Mouse (Mus musculus): Measurements from ENCODE around the gene Zfp536. TPM values are rescaled to one million over a fixed set of nuclear protein-coding genes. Genes with fewer than 3 reads are reported as not detected.

Zfp536 gene
- polyA plus RNA-seq, 1 experiment: not detected

- Histone ChIP-seq H3K79me2 (ENCODE audit: control insufficient read depth, insufficient read depth) (no peaks in the 10 kb centered on the region), H3K27me3 (ENCODE audit: control insufficient read depth, insufficient read depth, insufficient read length) (no peaks in the 10 kb centered on the region), H3K36me3 (ENCODE audit: control insufficient read depth, insufficient read depth) (no peaks in the 10 kb centered on the region), H3K79me3 (ENCODE audit: low read depth) (no peaks in the 10 kb centered on the region), H3K4me3 (ENCODE audit: insufficient read depth, poor library complexity, severe bottlenecking) (no peak overlapping the region), H3ac (ENCODE audit: control insufficient read depth, insufficient read length, low read depth) (no peak overlapping the region)
- TF ChIP-seq CEBPB (IDR thresholded peaks at IDR 0.05; ENCODE audit: low read depth) (no peak), MYOD1 (IDR thresholded peaks at IDR 0.05; ENCODE audit: control insufficient read depth, insufficient read length, low read depth) (no peak), MAX (IDR thresholded peaks at IDR 0.05) (no peak), USF1 (IDR thresholded peaks at IDR 0.05; ENCODE audit: low read depth) (no peak), FOSL1 (IDR thresholded peaks at IDR 0.05; ENCODE audit: insufficient read depth, low read length, poor library complexity, severe bottlenecking) (no peak), CTCF (IDR thresholded peaks at IDR 0.05; ENCODE audit: control insufficient read depth, insufficient read depth, insufficient read length) (no peak), MYOG (IDR thresholded peaks at IDR 0.05; ENCODE audit: control insufficient read depth, extremely low read depth, insufficient read length) (no peak)
These were observed 88.2 kb downstream of the Zfp536 start for GRCm38 (mm10) chr7:37685247-37685646.

DNA sequence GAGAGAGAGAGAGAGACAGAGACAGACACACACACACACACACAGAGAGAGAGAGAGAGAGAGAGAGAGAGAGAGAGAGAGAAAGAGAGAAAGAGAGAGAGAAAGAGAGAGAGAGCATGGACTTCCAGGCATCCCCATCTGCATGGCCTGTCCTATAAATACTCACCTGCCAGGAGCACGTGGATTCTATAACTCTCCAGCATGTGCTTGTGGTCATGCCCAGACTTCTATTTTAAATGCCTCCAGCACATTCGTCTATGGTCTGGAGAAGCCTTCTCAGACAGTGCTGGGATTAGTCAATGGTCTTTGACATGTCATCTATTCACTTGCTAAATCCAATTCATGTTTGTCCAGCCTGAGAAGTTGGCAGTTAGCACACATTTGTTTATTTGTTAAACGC, 92.1 kb downstream of the Zfp536 start:
- Histone ChIP-seq H3ac (ENCODE audit: control insufficient read depth, insufficient read length, low read depth) (no peak overlapping the region), H3K27me3 (ENCODE audit: control insufficient read depth, insufficient read depth, insufficient read length) (no peaks in the 10 kb centered on the region), H3K79me2 (ENCODE audit: control insufficient read depth, insufficient read depth) (no peaks in the 10 kb centered on the region), H3K36me3 (ENCODE audit: control insufficient read depth, insufficient read depth) (no peaks in the 10 kb centered on the region), H3K4me3 (ENCODE audit: insufficient read depth, poor library complexity, severe bottlenecking) (no peak overlapping the region), H3K79me3 (ENCODE audit: low read depth) (no peaks in the 10 kb centered on the region)
- TF ChIP-seq USF1 (IDR thresholded peaks at IDR 0.05; ENCODE audit: low read depth) (no peak), MAX (IDR thresholded peaks at IDR 0.05) (no peak), FOSL1 (IDR thresholded peaks at IDR 0.05; ENCODE audit: insufficient read depth, low read length, poor library complexity, severe bottlenecking) (no peak), MYOG (IDR thresholded peaks at IDR 0.05; ENCODE audit: control insufficient read depth, extremely low read depth, insufficient read length) (no peak), CTCF (IDR thresholded peaks at IDR 0.05; ENCODE audit: control insufficient read depth, insufficient read depth, insufficient read length) (no peak), MYOD1 (IDR thresholded peaks at IDR 0.05; ENCODE audit: control insufficient read depth, insufficient read length, low read depth) (no peak), CEBPB (IDR thresholded peaks at IDR 0.05; ENCODE audit: low read depth) (no peak)

DNA sequence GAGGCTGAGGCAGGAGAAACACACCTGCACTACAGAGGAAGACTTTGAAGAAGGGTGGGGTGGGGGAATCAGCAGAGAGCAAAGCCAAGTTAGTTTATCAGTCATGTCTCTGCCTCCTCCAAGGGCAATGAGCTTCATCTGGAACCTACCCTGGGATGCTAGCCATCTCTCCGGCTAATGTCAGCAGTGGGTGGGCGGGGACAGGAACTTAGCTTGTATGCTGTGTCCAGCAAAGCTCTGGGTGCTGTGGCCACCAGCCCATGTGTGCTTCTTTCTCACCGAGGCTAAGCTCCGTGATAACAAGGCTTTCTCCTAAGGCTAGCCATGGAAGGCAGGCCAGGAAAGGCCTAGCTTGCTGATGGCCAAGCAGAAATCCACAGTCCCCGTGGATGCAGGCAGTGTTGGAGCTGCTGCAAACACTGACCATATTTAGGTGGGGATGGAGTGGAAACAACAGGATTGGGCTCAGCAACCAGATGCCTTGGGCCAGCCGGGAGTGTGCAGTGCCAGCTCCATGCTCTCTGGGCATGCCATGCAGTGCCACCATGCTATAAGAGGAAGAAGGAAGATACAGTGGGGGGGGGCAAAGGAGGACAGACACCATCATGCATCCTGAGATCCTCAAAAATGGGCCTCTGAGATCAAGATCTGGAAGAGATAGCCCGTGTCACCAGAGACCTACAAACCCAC, 109.6 kb downstream of the Zfp536 start:
- Histone ChIP-seq H3K4me3 (ENCODE audit: insufficient read depth, poor library complexity, severe bottlenecking) (no peak overlapping the region), H3K27me3 (ENCODE audit: control insufficient read depth, insufficient read depth, insufficient read length) (no peaks in the 10 kb centered on the region), H3ac (ENCODE audit: control insufficient read depth, insufficient read length, low read depth) (no peak overlapping the region), H3K79me3 (ENCODE audit: low read depth) (no peaks in the 10 kb centered on the region), H3K79me2 (ENCODE audit: control insufficient read depth, insufficient read depth) (no peaks in the 10 kb centered on the region), H3K36me3 (ENCODE audit: control insufficient read depth, insufficient read depth) (no peaks in the 10 kb centered on the region)
- TF ChIP-seq MAX (IDR thresholded peaks at IDR 0.05): no peak
- no peak for TF ChIP-seq MYOD1 (IDR thresholded peaks at IDR 0.05; ENCODE audit: control insufficient read depth, insufficient read length, low read depth)
- no peak for TF ChIP-seq FOSL1 (IDR thresholded peaks at IDR 0.05; ENCODE audit: insufficient read depth, low read length, poor library complexity, severe bottlenecking)
- no peak for TF ChIP-seq CEBPB (IDR thresholded peaks at IDR 0.05; ENCODE audit: low read depth)
- no peak for TF ChIP-seq USF1 (IDR thresholded peaks at IDR 0.05; ENCODE audit: low read depth)
- no peak for TF ChIP-seq CTCF (IDR thresholded peaks at IDR 0.05; ENCODE audit: control insufficient read depth, insufficient read depth, insufficient read length)
- TF ChIP-seq MYOG (IDR thresholded peaks at IDR 0.05; ENCODE audit: control insufficient read depth, extremely low read depth, insufficient read length): no peak

GRCm38 (mm10) chr7:37648671-37649070, 124.8 kb downstream of the Zfp536 start:
- H3K36me3 ChIP-seq (ENCODE audit: control insufficient read depth, insufficient read depth): no peaks in the 10 kb centered on the region
- TF ChIP-seq CEBPB (IDR thresholded peaks at IDR 0.05; ENCODE audit: low read depth) (no peak), MAX (IDR thresholded peaks at IDR 0.05) (no peak), MYOG (IDR thresholded peaks at IDR 0.05; ENCODE audit: control insufficient read depth, extremely low read depth, insufficient read length) (no peak), CTCF (IDR thresholded peaks at IDR 0.05; ENCODE audit: control insufficient read depth, insufficient read depth, insufficient read length) (no peak), USF1 (IDR thresholded peaks at IDR 0.05; ENCODE audit: low read depth) (no peak), MYOD1 (IDR thresholded peaks at IDR 0.05; ENCODE audit: control insufficient read depth, insufficient read length, low read depth) (no peak), FOSL1 (IDR thresholded peaks at IDR 0.05; ENCODE audit: insufficient read depth, low read length, poor library complexity, severe bottlenecking) (no peak)

GRCm38 (mm10) chr7:37647917-37648615, 125.4 kb downstream of the Zfp536 start:
- H3K27me3 ChIP-seq (ENCODE audit: control insufficient read depth, insufficient read depth, insufficient read length): no peaks in the 10 kb centered on the region
- H3K79me3 ChIP-seq (ENCODE audit: low read depth): no peaks in the 10 kb centered on the region
- H3K4me3 ChIP-seq (ENCODE audit: insufficient read depth, poor library complexity, severe bottlenecking): no peak overlapping the region
- H3K79me2 ChIP-seq (ENCODE audit: control insufficient read depth, insufficient read depth): no peaks in the 10 kb centered on the region
- TF ChIP-seq CEBPB (IDR thresholded peaks at IDR 0.05; ENCODE audit: low read depth): no peak
- no peak overlapping the region for H3ac ChIP-seq (ENCODE audit: control insufficient read depth, insufficient read length, low read depth)
- H3K36me3 ChIP-seq (ENCODE audit: control insufficient read depth, insufficient read depth): no peaks in the 10 kb centered on the region

More at GRCm38 (mm10) chr7:37648671-37649070, 124.8 kb downstream of the Zfp536 start:
- Histone ChIP-seq H3K79me3 (ENCODE audit: low read depth) (no peaks in the 10 kb centered on the region), H3K27me3 (ENCODE audit: control insufficient read depth, insufficient read depth, insufficient read length) (no peaks in the 10 kb centered on the region), H3ac (ENCODE audit: control insufficient read depth, insufficient read length, low read depth) (no peak overlapping the region), H3K4me3 (ENCODE audit: insufficient read depth, poor library complexity, severe bottlenecking) (no peak overlapping the region), H3K79me2 (ENCODE audit: control insufficient read depth, insufficient read depth) (no peaks in the 10 kb centered on the region)

Data from C2C12 (cell line).